21 mouse cellular contexts compared by ENCODE assay signal in the genomic region with DNA sequence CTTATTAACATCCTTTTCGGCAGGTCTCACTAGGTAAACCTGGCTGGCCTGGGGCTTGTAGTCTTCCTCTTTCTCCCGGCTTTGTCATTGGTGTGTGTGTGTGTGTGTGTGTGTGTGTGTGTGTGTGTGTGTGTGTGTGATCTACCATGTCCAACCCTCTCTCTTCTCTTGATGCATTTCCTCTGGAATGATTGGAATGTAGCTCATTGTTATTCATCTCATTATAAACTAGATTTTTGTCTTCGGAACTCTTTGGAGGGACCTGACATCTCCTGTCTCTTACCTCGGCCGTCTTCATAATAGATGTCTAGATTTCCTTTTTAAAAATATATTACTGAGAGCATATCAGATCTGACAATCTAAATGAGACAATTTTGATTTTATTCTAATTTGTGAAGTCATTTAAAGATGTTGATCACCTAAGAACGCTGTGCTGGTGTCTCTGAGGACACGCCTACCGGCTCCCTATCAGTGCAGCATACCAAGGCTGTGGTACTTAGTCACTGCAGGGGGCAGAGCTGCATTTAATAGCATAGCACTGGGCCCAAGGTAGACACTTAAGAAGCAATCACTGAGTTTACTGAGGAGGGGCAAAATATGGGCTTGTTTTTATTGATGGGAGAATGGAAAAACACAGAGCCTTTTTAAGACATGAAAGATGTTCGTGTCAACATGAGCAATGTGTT.
DNase-seq lines count a peak whose midpoint lies in the region; ATAC-seq and TF ChIP-seq lines count a peak whose summit lies in the region.
"Had no signal": no experiment of that assay in that cellular context is flagged by ENCODE, and none has a peak within 500 bp of the region (broad histone marks: within the 10 kb centered on the region; RNA-seq: fewer than 3 reads in every experiment).

No protein-coding gene starts in this region.

- WGBS in hindbrain, embryonic 13.5 days, result 35% methylated on average over 9 of the region's 9 CpGs
- WGBS in hindbrain, embryonic 14.5 days, result 31% methylated on average over 9 of the region's 9 CpGs
- WGBS in forebrain, embryonic 10.5 days, result 41% methylated on average over 9 of the region's 9 CpGs

- POLR2A ChIA-PET in Patski (lab: Charles Lee), result no interaction called here

- in situ Hi-C loops in ES-E14 (cut with MboI; ENCODE audit: low sequenced_read_pairs in 2 of 2, unreplicated experiment in 2 of 2), result no loop called here
- in situ Hi-C loops in Patski (cut with MboI; ENCODE audit: low pct_unique_long_range_greater_than_20kb), result loop anchor here (10.0 kb wide), 3 partner anchors 264 to 324 kb away; a partner anchor contains a TSS

- DNase-seq in hindbrain, embryonic 14.5 days (ENCODE audit: low spot score), result no peak
- DNase-seq in ES-E14 (ENCODE audit: low read depth, low spot score) (peak; percentile 38), Patski (ENCODE audit: low read depth, low spot score) (no peak)
- DNase-seq in brain, embryonic 14.5 days (ENCODE audit: low read depth), result peak; percentile 30
- no peak for DNase-seq in forebrain, embryonic 10.5 days (ENCODE audit: extremely low spot score, low spot score)
- DNase-seq in spleen, postnatal 14 days (ENCODE audit: low spot score in 2 of 2), result no peak
- DNase-seq in heart, adult 8-10 months (ENCODE audit: low spot score), result no peak
- DNase-seq: adrenal gland, postnatal 14 days; cerebellum, adult 18-20 months; cerebellum, postnatal 10 days; gastrocnemius, postnatal 36 days; heart, adult 11 months; heart, postnatal 10 days; heart, postnatal 4 days; kidney, adult 2 months had no signal

- peak; percentile 32 for TF ChIP-seq CTCF in Patski (IDR thresholded peaks at IDR 0.05)
- no peak for TF ChIP-seq CTCF in brain, embryonic 14.5 days (IDR thresholded peaks at IDR 0.05; ENCODE audit: borderline replicate concordance, extremely low read depth, insufficient read depth, insufficient read length)

- H3K27me3 ChIP-seq in hindbrain, embryonic 13.5 days, result no peaks in the 10 kb centered on the region
- no peaks in the 10 kb centered on the region for H3K27me3 ChIP-seq in hindbrain, embryonic 14.5 days (ENCODE audit: control insufficient read depth, insufficient read depth, low read length)
- H3K27me3 ChIP-seq in Patski, result no peaks in the 10 kb centered on the region
- no peaks in the 10 kb centered on the region for H3K27me3 ChIP-seq in forebrain, embryonic 10.5 days (ENCODE audit: poor library complexity, severe bottlenecking)
- H3K27me3 ChIP-seq: embryonic facial prominence, embryonic 13.5 days; forebrain, embryonic 13.5 days; intestine, embryonic 15.5 days had no signal

- H3K4me1 ChIP-seq in hindbrain, embryonic 13.5 days (replicated peaks), result peaks cover 12% of the 10 kb centered on the region
- H3K4me1 ChIP-seq in hindbrain, embryonic 14.5 days (replicated peaks; ENCODE audit: control insufficient read depth, insufficient read depth, low read length), result peaks cover 7% of the 10 kb centered on the region; the same call in 1 of the 2 replicates
- H3K4me1 ChIP-seq in ES-E14 (ENCODE audit: control insufficient read depth in 2 of 2, insufficient read depth in 2 of 2, low read length in 2 of 2, poor library complexity in 1 of 2), result no peaks in the 10 kb centered on the region; a peak in 1 of 4 replicates
- peaks cover 43% of the 10 kb centered on the region for H3K4me1 ChIP-seq in forebrain, embryonic 10.5 days
- H3K4me1 ChIP-seq: intestine, embryonic 15.5 days had no signal

- no peaks in the 10 kb centered on the region for H3K36me3 ChIP-seq in hindbrain, embryonic 13.5 days
- no peaks in the 10 kb centered on the region for H3K36me3 ChIP-seq in hindbrain, embryonic 14.5 days (replicated peaks; ENCODE audit: control insufficient read depth, insufficient read depth)
- no peaks in the 10 kb centered on the region for H3K36me3 ChIP-seq in ES-E14 (ENCODE audit: control insufficient read depth, insufficient read depth, low read length, poor library complexity, severe bottlenecking)
- no peaks in the 10 kb centered on the region for H3K36me3 ChIP-seq in forebrain, embryonic 10.5 days (replicated peaks)
- H3K36me3 ChIP-seq: embryonic facial prominence, embryonic 13.5 days; heart, embryonic 10.5 days; intestine, embryonic 15.5 days had no signal

- CTCF ChIA-PET in Patski (lab: Charles Lee), result interaction anchor here (0.9 to 1.6 kb wide), 4 partner anchors 12 to 326 kb away, joined by 3 to 8 read pairs (median 4); a partner anchor contains a TSS

- no peak for TF ChIP-seq POLR2A in brain, embryonic 14.5 days (IDR thresholded peaks at IDR 0.05; ENCODE audit: borderline replicate concordance, extremely low read depth, insufficient read depth, insufficient read length, poor library complexity, severe bottlenecking)

- H3K9ac ChIP-seq in hindbrain, embryonic 13.5 days, result no peak overlapping the region
- H3K9ac ChIP-seq in hindbrain, embryonic 14.5 days, result no peak overlapping the region
- H3K9ac ChIP-seq in ES-E14 (ENCODE audit: insufficient read depth, low read depth, low read length, poor library complexity, severe bottlenecking), result no peak overlapping the region
- H3K9ac ChIP-seq: embryonic facial prominence, embryonic 13.5 days; forebrain, embryonic 13.5 days; intestine, embryonic 15.5 days had no signal

- H3K27ac ChIP-seq in hindbrain, embryonic 13.5 days, result peak overlapping the region; percentile 58; the same call in 1 of the 2 replicates
- no peak overlapping the region for H3K27ac ChIP-seq in hindbrain, embryonic 14.5 days
- H3K27ac ChIP-seq in ES-E14 (ENCODE audit: insufficient read depth, low read depth, low read length, poor library complexity, severe bottlenecking), result no peak overlapping the region
- no peak overlapping the region for H3K27ac ChIP-seq in forebrain, embryonic 10.5 days
- H3K27ac ChIP-seq: embryonic facial prominence, embryonic 13.5 days; forebrain, embryonic 13.5 days; heart, embryonic 10.5 days; intestine, embryonic 15.5 days had no signal

- H3K4me2 ChIP-seq in hindbrain, embryonic 13.5 days, result no peak overlapping the region
- H3K4me2 ChIP-seq in hindbrain, embryonic 14.5 days (replicated peaks), result no peak overlapping the region
- H3K4me2 ChIP-seq: embryonic facial prominence, embryonic 13.5 days; forebrain, embryonic 13.5 days; intestine, embryonic 15.5 days had no signal

- no peak overlapping the region for H3K4me3 ChIP-seq in hindbrain, embryonic 13.5 days
- H3K4me3 ChIP-seq in hindbrain, embryonic 14.5 days (replicated peaks; ENCODE audit: low read length), result no peak overlapping the region
- no peak overlapping the region for H3K4me3 ChIP-seq in ES-E14 (ENCODE audit: insufficient read depth in 1 of 2, low read depth in 1 of 2, low read length in 2 of 2, poor library complexity in 1 of 2, severe bottlenecking in 1 of 2)
- H3K4me3 ChIP-seq in forebrain, embryonic 10.5 days, result no peak overlapping the region
- H3K4me3 ChIP-seq: embryonic facial prominence, embryonic 13.5 days; forebrain, embryonic 13.5 days; heart, embryonic 10.5 days; intestine, embryonic 15.5 days had no signal

- no peaks in the 10 kb centered on the region for H3K9me3 ChIP-seq in hindbrain, embryonic 13.5 days
- H3K9me3 ChIP-seq in hindbrain, embryonic 14.5 days (ENCODE audit: control insufficient read depth, low read length), result no peaks in the 10 kb centered on the region
- no peaks in the 10 kb centered on the region for H3K9me3 ChIP-seq in ES-E14 (ENCODE audit: control insufficient read depth, insufficient read depth, low read depth, low read length)
- no peaks in the 10 kb centered on the region for H3K9me3 ChIP-seq in forebrain, embryonic 10.5 days
- H3K9me3 ChIP-seq: embryonic facial prominence, embryonic 13.5 days; forebrain, embryonic 13.5 days; intestine, embryonic 15.5 days had no signal

- ATAC-seq in hindbrain, embryonic 13.5 days (ENCODE audit: low FRiP score), result no peak
- ATAC-seq in hindbrain, embryonic 14.5 days (ENCODE audit: low FRiP score), result no peak
- peak; percentile 54 for ATAC-seq in Patski
- ATAC-seq: activated CD4-positive, CD25-positive, alpha-beta regulatory T cell, adult 4 months; forebrain, embryonic 13.5 days; intestine, embryonic 15.5 days had no signal

TF ChIP-seq in ES-E14, 5 proteins besides CTCF, POLR2A, EP300 and RAD21:
- peak; percentile 30; the same call in 1 of the 2 replicates for TF ChIP-seq CHD2 (IDR thresholded peaks at IDR 0.05; ENCODE audit: low read depth, low read length)
- TF ChIP-seq ZC3H11A (IDR thresholded peaks at IDR 0.05; ENCODE audit: borderline replicate concordance, low read depth, low read length), result no peak
- no peak for TF ChIP-seq ZNF384 (IDR thresholded peaks at IDR 0.05; ENCODE audit: low read depth, low read length)

Comparison
In these comparisons a context has a peak if more than half of its experiments do, and no peak if none do; other contexts are left out.
1. DNase-seq: peak in ES-E14 (single experiment) and brain, embryonic 14.5 days (single experiment); none in hindbrain, embryonic 14.5 days (single experiment), Patski (single experiment), forebrain, embryonic 10.5 days (single experiment), spleen, postnatal 14 days (0 of 2) and heart, adult 8-10 months (single experiment).